Mouse (Mus musculus) ovary, postnatal 14 days (tissue): ENCODE measurements at regions not wholly inside any gene's neighbourhood (a gene's known extent, or its start where the extent isn't known, plus 50 kb on each side); places are given as distances from the start of the nearest gene placed in this dataset.

Source experiments
- DNase-seq: peaks from one replicate; pipeline ENCODE4 v3.0.0; 2022; ENCODE audit warnings: low spot score

- no peak for DNase-seq
Observed at GRCm38 (mm10) chr13:107072345-107073038, 50.6 kb upstream of the Kif2a start.
